Mouse (Mus musculus) midbrain, postnatal 0 days (tissue): Measurements from ENCODE around the gene Kif13a. TPM values are rescaled to one million over a fixed set of nuclear protein-coding genes. Genes with fewer than 3 reads are reported as not detected.
A peak's percentile ranks its signal among the peaks of the same experiment; 100 is the strongest.

Experiments
- ATAC-seq: fragments of 200-750 bp; cut with Nextera tagmentation; 2 replicates; pipeline ENCODE4 v1.8.0; 2017; ENCODE audit warnings: moderate number of reproducible peaks, mild to moderate bottlenecking, moderate TSS enrichment, moderate library complexity; ENCODE audit not compliant: low FRiP score
- DNase-seq: peaks from one replicate; pipeline ENCODE4 v3.0.0-alpha.2; 2015; ENCODE audit warnings: low spot score
- H3K27ac ChIP-seq: fragments of 300-500 bp; sonication (generic); 2 replicates; pipeline ENCODE4 v1.5.1; 2014; ENCODE audit warnings: low read depth, mild to moderate bottlenecking, low read length, mixed read lengths
- H3K27me3 ChIP-seq: fragments of 300-500 bp; sonication (generic); 2 replicates; pipeline ENCODE4 v1.6.1; 2014; ENCODE audit warnings: low read length, control low read depth, mixed read lengths; ENCODE audit not compliant: insufficient read depth
- H3K36me3 ChIP-seq: fragments of 300-500 bp; sonication (generic); 2 replicates; pipeline ENCODE4 v1.6.1; 2014; ENCODE audit warnings: low read length, control low read depth, mixed read lengths; ENCODE audit not compliant: insufficient read depth
- H3K4me1 ChIP-seq: fragments of 300-500 bp; sonication (generic); 2 replicates; pipeline ENCODE4 v1.6.1; 2014; ENCODE audit warnings: mild to moderate bottlenecking, control low read depth, antibody characterized with exemption, low read length, mixed read lengths; ENCODE audit not compliant: insufficient read depth
- H3K4me2 ChIP-seq: fragments of 300-500 bp; sonication (generic); 2 replicates; pipeline ENCODE4 v1.6.1; 2014; ENCODE audit warnings: low read depth, mild to moderate bottlenecking, low read length, mixed read lengths; ENCODE audit not compliant: poor library complexity, severe bottlenecking
- H3K4me3 ChIP-seq: fragments of 300-500 bp; sonication (generic); 2 replicates; pipeline ENCODE4 v1.5.1; 2014; ENCODE audit warnings: low read depth, mild to moderate bottlenecking, low read length, moderate library complexity
- H3K9ac ChIP-seq: fragments of 300-500 bp; sonication (generic); replicated peaks from 2 replicates; pipeline ENCODE4 v1.6.1; 2014; ENCODE audit warnings: mild to moderate bottlenecking, low read length, moderate library complexity, mixed read lengths; ENCODE audit not compliant: poor library complexity, severe bottlenecking
- H3K9me3 ChIP-seq: fragments of 300-500 bp; sonication (generic); 2 replicates; pipeline ENCODE4 v1.6.1; 2016; ENCODE audit warnings: low read length, control low read depth
- CTCF ChIP-seq: IDR thresholded peaks from 2 replicates; pipeline ENCODE4 v1.5.1; 2016; ENCODE audit warnings: antibody characterized with exemption, mild to moderate bottlenecking
- WGBS: fragments of 180-500 bp; shearing (Covaris S2); extraction: QIAGEN DNeasy Blood & Tissue Kit; methylation state at CpG from one replicate; pipeline ENCODE4 v1.1.7; 2014; 5-methylcytosine and 5-hydroxymethylcytosine counted together
- polyA plus RNA-seq: library from polyadenylated mRNA; unstranded; fragments of >200 nt; fragmentation: Nextera tagmentation; extraction: Ambion mirVana; gene quantifications from 2 replicates; pipeline ENCODE4 v1.2.1, GENCODE M21; 2015
- total RNA-seq: library from RNA; depleted of rRNA; stranded (reverse); fragments of >200 nt; gene quantifications from 2 replicates; pipeline ENCODE4 v1.2.3, GENCODE M21; 2014

The Kif13a gene
- total and polyA plus RNA-seq, 2 experiments from 2014 or later, result 10.1 to 31.7 TPM

DNA sequence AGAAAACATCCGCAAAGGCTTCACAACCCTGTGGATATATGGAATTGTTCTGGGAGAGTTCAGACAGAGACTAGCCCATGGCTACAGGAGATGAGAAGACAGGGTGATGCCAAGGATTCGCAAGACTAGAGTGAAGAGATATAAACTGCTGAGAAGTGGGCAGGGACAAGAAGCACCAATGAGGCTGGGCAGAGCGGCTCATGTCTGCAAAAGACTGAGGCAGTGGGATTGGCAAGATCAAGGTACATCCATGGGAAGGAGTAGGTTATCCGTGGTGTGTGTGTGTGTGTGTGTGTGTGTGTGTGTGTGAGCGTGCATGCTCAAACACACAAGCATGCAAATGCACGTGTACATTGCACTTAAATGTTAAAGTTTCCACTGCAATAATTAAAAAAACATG lies 49.4 kb downstream of the Kif13a start:
- no peak overlapping the region for H3K4me3 ChIP-seq
- H3K27ac ChIP-seq, result no peak overlapping the region
- H3K27me3 ChIP-seq, result no peaks in the 10 kb centered on the region
- no peaks in the 10 kb centered on the region for H3K36me3 ChIP-seq
- no peak for DNase-seq
- no peak for TF ChIP-seq CTCF
- H3K9me3 ChIP-seq, result no peaks in the 10 kb centered on the region
- no peaks in the 10 kb centered on the region for H3K4me1 ChIP-seq
- no peak for ATAC-seq
- no peak overlapping the region for H3K4me2 ChIP-seq
- 92% methylated on average over 6 of the region's 6 CpGs for WGBS
- no peak overlapping the region for H3K9ac ChIP-seq

DNA sequence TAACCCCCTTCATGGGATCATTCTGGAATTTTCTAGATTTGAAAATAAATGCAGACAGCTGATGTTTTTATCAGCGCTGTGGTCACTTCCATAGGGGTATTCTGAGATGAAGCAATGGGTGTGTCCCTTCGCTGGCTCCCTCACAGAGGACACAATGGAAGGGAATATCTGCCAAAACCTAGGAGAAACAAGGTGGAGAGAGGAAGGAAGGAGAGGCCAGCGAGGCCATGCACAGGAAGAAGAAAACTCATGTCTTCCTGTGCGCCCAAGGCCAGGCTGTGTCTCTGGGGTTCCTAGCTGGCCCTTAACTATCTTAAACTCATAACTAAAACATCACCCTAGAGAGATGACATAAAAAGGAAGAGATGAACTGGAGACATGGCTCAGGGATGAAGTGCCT lies 52.6 kb downstream of the Kif13a start:
- H3K4me2 ChIP-seq, result no peak overlapping the region
- no peak overlapping the region for H3K4me3 ChIP-seq
- WGBS, result 91% methylated on average over 4 of the region's 4 CpGs
- H3K27me3 ChIP-seq, result no peaks in the 10 kb centered on the region
- no peaks in the 10 kb centered on the region for H3K36me3 ChIP-seq
- H3K9me3 ChIP-seq, result no peaks in the 10 kb centered on the region
- H3K4me1 ChIP-seq, result no peaks in the 10 kb centered on the region
- ATAC-seq, result no peak
- no peak for TF ChIP-seq CTCF
- H3K27ac ChIP-seq, result no peak overlapping the region
- H3K9ac ChIP-seq, result no peak overlapping the region
- no peak for DNase-seq

DNA sequence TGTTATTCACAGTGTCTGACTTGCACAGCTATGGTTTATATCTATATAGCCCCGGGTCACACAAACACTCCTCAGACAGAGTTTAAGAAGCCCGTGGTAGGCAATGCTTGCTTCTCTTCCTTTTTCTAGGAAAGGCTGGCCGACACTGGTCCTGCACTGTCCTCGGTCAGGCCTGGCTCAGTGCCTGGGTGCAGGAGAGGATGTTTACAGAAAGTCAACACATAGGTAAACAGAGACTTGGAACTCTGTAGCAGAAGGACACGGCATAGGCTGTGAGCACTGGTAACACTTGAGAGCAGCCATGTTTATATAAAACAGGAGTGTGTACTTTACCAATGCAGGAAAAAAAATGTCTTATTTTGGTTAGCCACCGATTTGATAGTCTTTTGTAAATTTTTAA lies 54.3 kb downstream of the Kif13a start:
- no peak for TF ChIP-seq CTCF
- Histone ChIP-seq H3K9me3 (no peaks in the 10 kb centered on the region), H3K4me2 (no peak overlapping the region), H3K36me3 (no peaks in the 10 kb centered on the region), H3K9ac (no peak overlapping the region), H3K27ac (no peak overlapping the region), H3K27me3 (no peaks in the 10 kb centered on the region), H3K4me3 (no peak overlapping the region), H3K4me1 (no peaks in the 10 kb centered on the region)
- no peak for DNase-seq
- WGBS, result 63% methylated on average over 6 of the region's 6 CpGs
- ATAC-seq, result no peak

- H3K9me3 ChIP-seq, result no peaks in the 10 kb centered on the region
- no peak for TF ChIP-seq CTCF
- ATAC-seq, result no peak
- no peak for DNase-seq
- 81% methylated on average over 11 of the region's 11 CpGs for WGBS
- no peak overlapping the region for H3K4me3 ChIP-seq
- H3K27me3 ChIP-seq, result no peaks in the 10 kb centered on the region
- no peak overlapping the region for H3K4me2 ChIP-seq
- no peak overlapping the region for H3K27ac ChIP-seq
- H3K4me1 ChIP-seq, result no peaks in the 10 kb centered on the region
- H3K36me3 ChIP-seq, result no peaks in the 10 kb centered on the region
- H3K9ac ChIP-seq, result no peak overlapping the region
These were observed 56.9 kb downstream of the Kif13a start for GRCm38 (mm10) chr13:46872732-46873131.

DNA sequence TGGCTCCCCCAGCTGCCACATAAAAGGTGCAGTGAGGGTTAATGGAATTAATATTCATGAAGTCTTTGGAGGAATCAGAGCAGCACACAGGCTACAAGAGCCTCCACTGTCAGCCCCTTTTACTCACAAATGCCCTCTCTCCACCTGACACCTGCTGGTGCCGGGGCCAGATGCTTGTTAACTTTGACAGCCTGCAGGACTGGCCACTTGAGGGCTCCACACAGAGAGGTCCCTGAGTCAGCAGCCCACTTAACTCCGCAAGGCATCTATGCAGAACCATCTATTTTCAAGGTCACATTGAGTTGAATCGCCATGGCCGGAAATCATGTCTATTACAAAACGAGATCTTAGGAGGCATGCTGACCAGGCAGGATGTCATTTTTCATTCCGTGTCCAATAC lies 57.5 kb downstream of the Kif13a start:
- Histone ChIP-seq H3K9ac (no peak overlapping the region), H3K27me3 (no peaks in the 10 kb centered on the region), H3K4me3 (no peak overlapping the region), H3K4me1 (no peaks in the 10 kb centered on the region), H3K27ac (no peak overlapping the region), H3K4me2 (no peak overlapping the region), H3K9me3 (no peaks in the 10 kb centered on the region), H3K36me3 (no peaks in the 10 kb centered on the region)
- ATAC-seq (peak; percentile 41; the same call in 1 of the 2 replicates), DNase-seq (peak; percentile 62)
- TF ChIP-seq CTCF, result peak; percentile 59
- WGBS, result 48% methylated on average over 6 of the region's 6 CpGs

DNA sequence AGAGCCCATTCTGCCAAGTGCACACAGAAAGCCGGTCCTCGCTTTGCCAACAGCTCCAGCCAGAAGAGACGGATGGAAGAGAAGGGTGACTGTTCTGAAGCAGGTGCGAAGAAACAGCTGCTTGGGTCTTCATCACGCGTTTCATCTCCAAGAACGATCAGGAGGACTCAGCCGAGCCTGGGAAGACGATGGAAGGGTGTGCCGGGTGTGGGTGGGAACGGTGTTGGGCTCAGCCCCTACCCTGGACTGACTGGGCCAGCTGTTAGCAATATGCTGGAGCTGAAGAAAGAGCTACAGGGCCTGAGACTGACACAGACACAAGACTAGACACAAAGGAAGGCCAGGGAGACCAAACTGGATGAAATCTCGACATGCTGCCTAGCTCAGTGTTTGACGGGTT lies 60.2 kb downstream of the Kif13a start:
- Histone ChIP-seq H3K4me1 (no peaks in the 10 kb centered on the region), H3K4me2 (no peak overlapping the region), H3K4me3 (no peak overlapping the region), H3K27me3 (no peaks in the 10 kb centered on the region), H3K9ac (no peak overlapping the region), H3K27ac (no peak overlapping the region), H3K36me3 (no peaks in the 10 kb centered on the region), H3K9me3 (no peaks in the 10 kb centered on the region)
- no peak for TF ChIP-seq CTCF
- ATAC-seq (no peak), DNase-seq (no peak)
- WGBS, result 93% methylated on average over 13 of the region's 13 CpGs
